Comparison of ENCODE assay signal across 8 mouse cellular contexts in the genomic region with DNA sequence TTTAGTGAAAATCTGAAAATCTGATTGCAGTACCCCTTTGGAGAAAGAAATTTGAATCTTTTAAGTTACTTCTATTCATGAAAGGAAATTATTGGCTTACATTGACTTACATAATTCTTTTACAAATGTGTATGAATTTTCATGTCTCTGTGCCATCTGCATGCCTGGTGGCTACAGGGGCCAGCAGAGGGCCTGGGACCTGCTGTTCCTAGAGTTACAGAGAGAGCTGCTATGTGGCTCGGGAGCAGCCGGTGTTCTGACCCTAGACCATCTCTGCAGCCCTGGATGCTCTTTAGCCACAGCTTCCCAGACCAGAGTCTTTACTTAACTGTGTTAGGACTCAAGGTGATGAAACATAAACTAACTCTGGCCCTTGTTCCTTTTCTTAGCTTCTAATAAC. TPM values are rescaled to one million over a fixed set of nuclear protein-coding genes. Genes with fewer than 3 reads are reported as not detected.
A peak's percentile ranks its signal among the peaks of the same experiment; 100 is the strongest.
DNase-seq lines count a peak whose midpoint lies in the region; ATAC-seq and TF ChIP-seq lines count a peak whose summit lies in the region.

No protein-coding gene starts in this region.

- 14% methylated on average over 2 of the region's 2 CpGs for WGBS in heart, embryonic 12.5 days
- WGBS in bone marrow, adult 2 months: 17% methylated on average over 2 of the region's 2 CpGs
- WGBS in intestine, embryonic 14.5 days: 25% methylated on average over 2 of the region's 2 CpGs
- WGBS in liver, postnatal 0 days (ENCODE audit: insufficient replicate concordance): 26% methylated on average over 2 of the region's 2 CpGs

- H3K4me3 ChIP-seq in heart, embryonic 12.5 days: 0 out of 2 replicates have a peak overlapping the region, but pooled peaks have one; percentile 20
- H3K4me3 ChIP-seq in bone marrow, adult 2 months (replicated peaks; ENCODE audit: control insufficient read depth, low read depth, low read length): peak overlapping the region; percentile 32
- H3K4me3 ChIP-seq in intestine, embryonic 14.5 days (ENCODE audit: low read depth, low read length): peak overlapping the region; percentile 64; the same call in 1 of the 2 replicates
- H3K4me3 ChIP-seq in liver, postnatal 0 days (ENCODE audit: low read depth, low read length): peak overlapping the region; percentile 82

- peak overlapping the region; percentile 56 for H3K4me2 ChIP-seq in heart, embryonic 12.5 days
- H3K4me2 ChIP-seq in intestine, embryonic 14.5 days (ENCODE audit: low read length): peak overlapping the region; percentile 73
- H3K4me2 ChIP-seq in liver, postnatal 0 days (ENCODE audit: low read depth, low read length): peak overlapping the region; percentile 83

- no peaks in the 10 kb centered on the region for H3K27me3 ChIP-seq in heart, embryonic 12.5 days (replicated peaks)
- no peaks in the 10 kb centered on the region for H3K27me3 ChIP-seq in intestine, embryonic 14.5 days (replicated peaks; ENCODE audit: control insufficient read depth, insufficient read depth, low read length)
- H3K27me3 ChIP-seq in liver, postnatal 0 days (ENCODE audit: insufficient read depth, low read length): no peaks in the 10 kb centered on the region

- no peak for ATAC-seq in heart, embryonic 12.5 days (ENCODE audit: insufficient number of reproducible peaks, low FRiP score)
- peak; percentile 55 for ATAC-seq in erythroblast, adult 5-6 weeks (replicated peaks; ENCODE audit: low FRiP score, poor library complexity, severe bottlenecking)
- no peak for ATAC-seq in intestine, embryonic 14.5 days (replicated peaks; ENCODE audit: low FRiP score, low TSS enrichment, low read depth)
- no peak for ATAC-seq in liver, postnatal 0 days

- no peaks in the 10 kb centered on the region for H3K36me3 ChIP-seq in heart, embryonic 12.5 days
- no peaks in the 10 kb centered on the region for H3K36me3 ChIP-seq in intestine, embryonic 14.5 days (ENCODE audit: control insufficient read depth, insufficient read depth, low read length)
- no peaks in the 10 kb centered on the region for H3K36me3 ChIP-seq in liver, postnatal 0 days (replicated peaks; ENCODE audit: insufficient read depth, low read length)

- H3K27ac ChIP-seq in heart, embryonic 12.5 days (ENCODE audit: poor library complexity, severe bottlenecking): no peak overlapping the region
- no peak overlapping the region; the same call in 1 of the 2 replicates for H3K27ac ChIP-seq in bone marrow, adult 2 months (ENCODE audit: control insufficient read depth, insufficient read depth, low read depth, low read length, poor library complexity)
- no peak overlapping the region for H3K27ac ChIP-seq in intestine, embryonic 14.5 days (ENCODE audit: low read depth)
- no peak overlapping the region for H3K27ac ChIP-seq in liver, postnatal 0 days (ENCODE audit: low read depth)

- no peak for DNase-seq in heart, adult 9 months (ENCODE audit: low spot score in 2 of 2)
- DNase-seq in intestine, embryonic 14.5 days (ENCODE audit: low spot score): no peak
- peak; percentile 38 for DNase-seq in liver, postnatal 0 days
- no peak for DNase-seq in layer of hippocampus, adult 9-11 months
- DNase-seq in gastrocnemius, adult 8-10 months (ENCODE audit: low spot score in 2 of 2): no peak

- no peak for TF ChIP-seq CTCF in bone marrow, adult 2 months (IDR thresholded peaks at IDR 0.05; ENCODE audit: control insufficient read depth, insufficient read depth, low read length)
- peak; percentile 43 for TF ChIP-seq CTCF in liver, postnatal 0 days (IDR thresholded peaks at IDR 0.05; ENCODE audit: low read depth)

- no peak for TF ChIP-seq POLR2A in bone marrow, adult 2 months (IDR thresholded peaks at IDR 0.05; ENCODE audit: borderline replicate concordance, control insufficient read depth, low read depth, low read length)

- H3K9ac ChIP-seq in heart, embryonic 12.5 days: peak overlapping the region; percentile 58; the same call in 1 of the 2 replicates
- no peak overlapping the region for H3K9ac ChIP-seq in intestine, embryonic 14.5 days (ENCODE audit: low read length)
- H3K9ac ChIP-seq in liver, postnatal 0 days (replicated peaks): peak overlapping the region; percentile 35

- no peak for TF ChIP-seq EP300 in liver, postnatal 0 days (IDR thresholded peaks at IDR 0.05; ENCODE audit: low read depth)

- H3K9me3 ChIP-seq in heart, embryonic 12.5 days (replicated peaks): no peaks in the 10 kb centered on the region
- no peaks in the 10 kb centered on the region for H3K9me3 ChIP-seq in intestine, embryonic 14.5 days (ENCODE audit: control insufficient read depth, low read length)
- H3K9me3 ChIP-seq in liver, postnatal 0 days (ENCODE audit: low read length): no peaks in the 10 kb centered on the region

- peaks cover 25% of the 10 kb centered on the region for H3K4me1 ChIP-seq in heart, embryonic 12.5 days (replicated peaks)
- no peaks in the 10 kb centered on the region; the same call in 1 of the 2 replicates for H3K4me1 ChIP-seq in bone marrow, adult 2 months (ENCODE audit: control insufficient read depth, insufficient read depth, low read length)
- peaks cover 8% of the 10 kb centered on the region for H3K4me1 ChIP-seq in intestine, embryonic 14.5 days (replicated peaks; ENCODE audit: control insufficient read depth, insufficient read depth, low read length)
- H3K4me1 ChIP-seq in liver, postnatal 0 days (ENCODE audit: insufficient read depth): peaks cover 35% of the 10 kb centered on the region

RNA-seq across cellular contexts. Expression of gene Smap1, which starts 1.8 kb away (rescaled TPM):
- 47.2 and 48.4 TPM in 2 replicates for polyA plus RNA-seq in heart, embryonic 12.5 days (2016; fragmentation: Nextera tagmentation; extraction: Ambion mirVana)
- 60.5 and 107 TPM in 2 replicates for polyA plus RNA-seq in bone marrow, adult 2 months (2011; ENCODE audit: insufficient read depth, insufficient read length, low replicate concordance, missing spikeins)
- 261 and 395 TPM in 2 replicates for total RNA-seq in erythroblast, adult 5-6 weeks (2015; ENCODE audit: low replicate concordance)
- 226 and 278 TPM in 2 replicates for total RNA-seq in erythroblast, adult 5-6 weeks (2017; ENCODE audit: low replicate concordance)
- polyA plus RNA-seq in intestine, embryonic 14.5 days (2014; fragmentation: Nextera tagmentation; extraction: Ambion mirVana): 36.4 and 45.6 TPM in 2 replicates
- polyA plus RNA-seq in liver, postnatal 0 days (2015; fragmentation: Nextera tagmentation; extraction: Ambion mirVana): 29.8 and 33.2 TPM in 2 replicates
- total RNA-seq in gastrocnemius, adult 8-10 months (2022): 10 to 100 TPM; 21.7 to 26.5 (median 23.9) TPM

Comparison
In these comparisons a context has a peak if more than half of its experiments do, and no peak if none do; other contexts are left out.
1. H3K4me3 ChIP-seq: peak in every context shown above with its lines; median percentile 82 in liver, postnatal 0 days; 64 in intestine, embryonic 14.5 days; 32 in bone marrow, adult 2 months; 20 in heart, embryonic 12.5 days.